Mouse (Mus musculus): Measurements from ENCODE around the gene Neu2.

DNA sequence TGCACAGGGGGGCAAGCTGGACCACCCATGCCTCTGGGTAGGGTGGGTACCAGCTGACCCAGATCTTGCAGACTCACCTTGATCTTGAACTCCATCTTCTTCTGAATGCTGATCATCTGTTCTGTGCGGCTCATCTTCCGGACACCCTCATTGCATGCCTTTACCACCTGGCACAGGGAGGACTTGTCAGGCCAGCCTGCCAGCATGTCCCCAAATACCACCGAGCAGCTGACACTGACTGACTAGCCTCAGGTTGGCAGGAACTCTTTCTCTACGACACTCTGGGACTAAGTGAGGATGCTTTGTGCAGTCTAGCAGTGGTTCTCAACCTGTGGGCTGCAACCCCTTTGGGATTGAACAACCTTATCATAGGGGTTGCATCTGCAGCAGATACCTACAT, 27.1 kb upstream of the Neu2 start:
- no peak for TF ChIP-seq EP300 (IDR thresholded peaks at IDR 0.05; ENCODE audit: low read depth)
- no peak for TF ChIP-seq CTCF (IDR thresholded peaks at IDR 0.05; ENCODE audit: low read depth)

All from liver, postnatal 0 days (tissue).